Mouse (Mus musculus) E14TG2a.4 (cell line): ENCODE measurements around the gene Rnf227.

ENCODE experiments used
- CTCF ChIP-seq: conservative IDR thresholded peaks from 2 replicates; pipeline ENCODE4 v1.5.1; 2014; ENCODE audit warnings: low read length
- NANOG ChIP-seq: IDR thresholded peaks from 2 replicates; pipeline ENCODE4 v1.6.1; 2014; ENCODE audit warnings: borderline replicate concordance, low read length, mixed read lengths
- POU5F1 ChIP-seq: IDR thresholded peaks from 2 replicates; pipeline ENCODE4 v1.6.1; 2014; ENCODE audit warnings: low read length, borderline replicate concordance

DNA sequence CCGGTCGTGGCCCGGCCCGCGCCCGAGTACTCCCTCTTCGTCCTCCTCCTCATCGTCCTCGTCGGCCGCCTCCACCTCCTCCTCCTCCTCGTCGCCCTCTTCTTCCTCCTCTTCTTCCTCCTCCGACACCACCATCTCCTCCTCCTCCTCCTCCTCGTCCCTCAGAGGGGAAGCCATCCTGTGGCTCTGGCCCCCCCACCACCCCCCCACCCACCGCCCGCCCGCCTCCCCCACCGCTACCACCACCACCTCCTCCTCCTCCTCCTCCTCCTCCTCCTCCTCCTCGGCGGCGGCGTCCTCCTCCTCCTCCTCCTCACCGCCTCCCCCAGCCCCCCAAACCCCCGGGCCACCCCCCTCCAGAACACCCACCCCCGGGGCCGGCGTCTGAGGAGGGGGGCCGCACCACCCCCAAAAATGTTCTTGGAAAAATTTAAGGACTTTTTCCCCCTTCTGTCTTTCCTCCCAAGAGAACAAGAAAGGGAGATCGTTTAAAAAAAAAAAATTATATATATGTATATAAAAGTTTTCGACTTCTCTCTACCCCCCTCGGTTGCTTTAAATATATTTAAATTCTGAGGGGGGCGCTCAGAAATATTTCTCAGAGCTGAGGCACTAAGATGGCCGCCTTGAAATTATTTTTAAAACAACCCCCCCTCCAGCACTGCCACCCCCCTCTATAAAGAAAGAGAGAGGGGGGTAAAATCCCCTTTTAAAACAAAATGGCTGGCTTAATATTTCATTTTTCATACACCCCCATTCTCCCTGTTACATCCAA is 29.1 kb downstream of the Rnf227 start, which contains the start of gene Chd3:
- TF ChIP-seq CTCF (no peak), POU5F1 (no peak), NANOG (no peak)
